Comparison of ENCODE assay signal across 19 mouse cellular contexts in the genomic region with DNA sequence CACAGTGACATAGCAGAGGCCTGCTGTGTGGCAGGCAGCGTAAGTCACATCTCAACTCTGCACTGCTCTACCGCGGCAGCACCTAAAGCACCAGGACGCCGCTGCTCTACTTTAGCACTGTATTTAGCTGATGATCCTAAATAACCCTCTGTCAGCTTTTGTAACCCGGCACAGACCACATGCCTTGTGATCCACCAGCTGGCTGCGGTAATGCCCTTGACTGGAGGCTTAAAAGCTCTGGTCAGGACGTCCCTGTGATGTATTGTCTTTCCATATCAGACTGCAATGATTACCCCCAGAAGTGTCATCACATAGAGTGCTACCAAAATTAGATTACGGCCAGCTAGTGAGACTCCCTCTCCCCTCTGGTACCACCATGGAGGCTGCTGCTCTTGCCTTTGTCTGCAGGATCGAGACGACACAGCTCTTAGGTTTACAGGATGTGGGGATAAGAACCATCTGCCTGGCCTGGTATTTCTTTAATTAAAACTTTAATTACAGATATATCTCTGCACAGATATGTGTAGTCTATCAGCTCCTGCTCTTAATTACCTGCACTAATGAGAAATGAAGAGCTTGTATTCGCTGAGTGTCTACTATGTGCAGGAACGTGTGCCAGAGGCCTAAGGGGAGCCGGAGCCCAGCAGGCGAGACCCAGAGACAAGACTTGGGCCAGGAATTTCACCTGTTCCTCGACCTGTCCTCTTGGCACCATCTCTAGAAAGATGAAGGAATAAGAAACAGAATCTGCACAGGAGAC.
DNase-seq lines count a peak whose midpoint lies in the region; ATAC-seq lines count a peak whose summit lies in the region.
"Had no signal": no experiment of that assay in that cellular context is flagged by ENCODE, and none has a peak within 500 bp of the region (broad histone marks: within the 10 kb centered on the region; RNA-seq: fewer than 3 reads in every experiment).

No protein-coding gene starts in this region.

- no peaks in the 10 kb centered on the region for H3K4me1 ChIP-seq in hindbrain, embryonic 14.5 days (replicated peaks; ENCODE audit: control insufficient read depth, insufficient read depth, low read length)
- H3K4me1 ChIP-seq in hindbrain, embryonic 10.5 days (replicated peaks) = no peaks in the 10 kb centered on the region
- H3K4me1 ChIP-seq in heart, embryonic 11.5 days (ENCODE audit: control insufficient read depth, insufficient read depth, low read length) = peaks cover 28% of the 10 kb centered on the region
- no peaks in the 10 kb centered on the region for H3K4me1 ChIP-seq in kidney, embryonic 16.5 days (ENCODE audit: insufficient read depth, low read length)
- H3K4me1 ChIP-seq: forebrain, embryonic 12.5 days; limb, embryonic 12.5 days had no signal

- no peaks in the 10 kb centered on the region for H3K9me3 ChIP-seq in hindbrain, embryonic 14.5 days (ENCODE audit: control insufficient read depth, low read length)
- H3K9me3 ChIP-seq in hindbrain, embryonic 10.5 days = no peaks in the 10 kb centered on the region
- no peaks in the 10 kb centered on the region for H3K9me3 ChIP-seq in heart, embryonic 11.5 days (replicated peaks; ENCODE audit: control insufficient read depth, low read length)
- H3K9me3 ChIP-seq in kidney, embryonic 16.5 days (ENCODE audit: low read length) = no peaks in the 10 kb centered on the region
- H3K9me3 ChIP-seq: forebrain, embryonic 12.5 days; G1E; limb, embryonic 12.5 days; megakaryocyte, embryonic 14.5 days had no signal

- H3K4me2 ChIP-seq in hindbrain, embryonic 14.5 days (replicated peaks) = no peak overlapping the region
- H3K4me2 ChIP-seq in heart, embryonic 11.5 days = no peak overlapping the region
- H3K4me2 ChIP-seq in kidney, embryonic 16.5 days (replicated peaks; ENCODE audit: low read depth, low read length) = no peak overlapping the region
- H3K4me2 ChIP-seq: forebrain, embryonic 12.5 days; limb, embryonic 12.5 days had no signal

- peaks cover 5% of the 10 kb centered on the region; the same call in 1 of the 2 replicates for H3K36me3 ChIP-seq in hindbrain, embryonic 14.5 days (replicated peaks; ENCODE audit: control insufficient read depth, insufficient read depth)
- peaks cover 24% of the 10 kb centered on the region for H3K36me3 ChIP-seq in hindbrain, embryonic 10.5 days
- no peaks in the 10 kb centered on the region for H3K36me3 ChIP-seq in heart, embryonic 11.5 days (ENCODE audit: control insufficient read depth, insufficient read depth, low read length)
- H3K36me3 ChIP-seq in kidney, embryonic 16.5 days (ENCODE audit: insufficient read depth, low read length) = peaks cover 12% of the 10 kb centered on the region; the same call in 1 of the 2 replicates

- intact Hi-C loops in heart, postnatal 10 days (cut with DNase I) = loop anchor here (10.0 kb wide), 1 partner anchor 138 kb away; no protein-coding TSS in a partner anchor

- 82% methylated on average over 16 of the region's 16 CpGs for WGBS in hindbrain, embryonic 14.5 days
- WGBS in hindbrain, embryonic 10.5 days = 92% methylated on average over 16 of the region's 16 CpGs
- 66% methylated on average over 16 of the region's 16 CpGs for WGBS in heart, embryonic 11.5 days (ENCODE audit: insufficient replicate concordance)
- WGBS in kidney, embryonic 16.5 days = 84% methylated on average over 16 of the region's 16 CpGs

- no peak for ATAC-seq in hindbrain, embryonic 14.5 days (ENCODE audit: low FRiP score)
- ATAC-seq in heart, embryonic 11.5 days (replicated peaks; ENCODE audit: insufficient number of reproducible peaks, low FRiP score, low TSS enrichment) = no peak
- no peak for ATAC-seq in kidney, embryonic 16.5 days (ENCODE audit: low FRiP score, low TSS enrichment)
- ATAC-seq: lung, postnatal 0 days had no signal

- DNase-seq in hindbrain, embryonic 14.5 days (ENCODE audit: low spot score) = no peak
- DNase-seq in hindbrain, embryonic 10.5 days (ENCODE audit: low spot score) = no peak
- peak; percentile 16 to 45 for DNase-seq in heart, postnatal 10 days
- peak; percentile 63 for DNase-seq in retina, postnatal 7 days (ENCODE audit: low read depth, low spot score)
- DNase-seq in cerebellum, adult 11-12 months = no peak
- DNase-seq: adrenal gland, adult 2 months; cerebellum, adult 9-10 months; embryo, embryonic 11 days; kidney, adult 2 months; kidney, postnatal 4 days; thymus, adult 18-20 months had no signal

- no peak overlapping the region for H3K4me3 ChIP-seq in hindbrain, embryonic 14.5 days (replicated peaks; ENCODE audit: low read length)
- no peak overlapping the region for H3K4me3 ChIP-seq in hindbrain, embryonic 10.5 days
- no peak overlapping the region for H3K4me3 ChIP-seq in heart, embryonic 11.5 days (ENCODE audit: low read depth, low read length)
- no peak overlapping the region for H3K4me3 ChIP-seq in kidney, embryonic 16.5 days (ENCODE audit: low read length)
- H3K4me3 ChIP-seq: forebrain, embryonic 12.5 days; limb, embryonic 12.5 days; megakaryocyte, embryonic 14.5 days had no signal

- H3K27me3 ChIP-seq in hindbrain, embryonic 14.5 days (ENCODE audit: control insufficient read depth, insufficient read depth, low read length) = no peaks in the 10 kb centered on the region
- no peaks in the 10 kb centered on the region for H3K27me3 ChIP-seq in hindbrain, embryonic 10.5 days (ENCODE audit: insufficient read depth, poor library complexity, severe bottlenecking)
- H3K27me3 ChIP-seq in heart, embryonic 11.5 days (ENCODE audit: control insufficient read depth, insufficient read depth, low read length) = no peaks in the 10 kb centered on the region
- no peaks in the 10 kb centered on the region for H3K27me3 ChIP-seq in kidney, embryonic 16.5 days (ENCODE audit: insufficient read depth, low read length)
- H3K27me3 ChIP-seq: forebrain, embryonic 12.5 days; limb, embryonic 12.5 days; megakaryocyte, embryonic 14.5 days had no signal

- H3K27ac ChIP-seq in hindbrain, embryonic 14.5 days = 0 out of 2 replicates have a peak overlapping the region, but pooled peaks have one; percentile 1
- no peak overlapping the region for H3K27ac ChIP-seq in hindbrain, embryonic 10.5 days
- H3K27ac ChIP-seq in heart, embryonic 11.5 days (ENCODE audit: low read depth, low read length) = peak overlapping the region; percentile 59
- no peak overlapping the region for H3K27ac ChIP-seq in kidney, embryonic 16.5 days (ENCODE audit: low read length)
- H3K27ac ChIP-seq: forebrain, embryonic 12.5 days; limb, embryonic 12.5 days; liver, embryonic 14.5 days had no signal

- no peak overlapping the region for H3K9ac ChIP-seq in hindbrain, embryonic 14.5 days
- no peak overlapping the region for H3K9ac ChIP-seq in heart, embryonic 11.5 days (ENCODE audit: low read depth, low read length)
- H3K9ac ChIP-seq in kidney, embryonic 16.5 days (replicated peaks; ENCODE audit: low read length) = no peak overlapping the region
- H3K9ac ChIP-seq: forebrain, embryonic 12.5 days; limb, embryonic 12.5 days; liver, embryonic 14.5 days had no signal

Comparison
In these comparisons a context has a peak if more than half of its experiments do, and no peak if none do; other contexts are left out.
1. H3K27ac ChIP-seq: peak in hindbrain, embryonic 14.5 days (single experiment) and heart, embryonic 11.5 days (single experiment); none in hindbrain, embryonic 10.5 days (single experiment) and kidney, embryonic 16.5 days (single experiment).
2. DNase-seq: peak in heart, postnatal 10 days (2 of 2) and retina, postnatal 7 days (single experiment); none in hindbrain, embryonic 14.5 days (single experiment), hindbrain, embryonic 10.5 days (single experiment) and cerebellum, adult 11-12 months (single experiment).